Mouse (Mus musculus): ENCODE measurements at regions not wholly inside any gene's neighbourhood (a gene's known extent, or its start where the extent isn't known, plus 50 kb on each side); places are given as distances from the start of the nearest gene placed in this dataset.

DNA sequence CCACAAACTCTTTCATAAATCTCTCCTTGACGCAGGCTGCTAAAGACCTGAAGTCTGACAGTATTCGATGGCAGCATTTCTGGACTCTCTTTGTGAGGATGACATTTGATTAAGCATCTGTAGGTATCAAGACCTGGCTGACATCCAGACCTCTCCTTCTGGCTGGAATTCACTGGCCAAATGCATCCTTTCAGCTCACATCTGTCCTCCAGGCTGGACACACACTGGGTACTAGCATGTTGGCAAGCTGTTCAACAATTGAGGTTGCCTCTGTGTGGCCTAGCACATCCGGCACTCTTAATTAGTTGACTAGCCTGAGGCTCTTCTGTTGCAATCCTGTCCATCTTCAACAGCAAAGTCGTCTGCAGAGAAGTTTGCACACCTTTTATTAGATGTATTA, 197.8 kb upstream of the Sgcd start:
- no peak for DNase-seq
- intact Hi-C loops (cut with DNase I) = no loop called here

DNA sequence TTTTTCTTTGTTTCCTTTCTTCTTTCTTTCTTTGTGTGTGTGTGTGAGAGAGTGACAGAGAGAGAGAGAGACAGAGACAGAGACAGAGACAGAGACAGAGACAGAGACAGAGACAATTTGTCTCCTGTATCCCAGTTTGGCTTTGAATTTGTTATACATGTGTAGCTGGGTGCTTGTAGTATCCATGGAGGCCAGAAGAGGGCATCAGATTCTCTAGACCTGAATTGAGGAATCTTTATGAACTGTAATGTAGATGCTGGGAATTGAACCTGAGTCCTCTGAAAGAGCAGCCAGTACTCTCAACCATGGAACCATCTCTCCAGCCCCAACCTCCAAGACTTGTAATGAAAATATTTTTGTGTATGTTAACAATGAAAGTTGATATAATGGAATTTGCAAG, 190.2 kb upstream of the Sgcd start:
- intact Hi-C loops (cut with DNase I) = loop anchor here (10.0 kb wide), 1 partner anchor 406 kb away; no protein-coding TSS in a partner anchor
- DNase-seq = no peak

DNA sequence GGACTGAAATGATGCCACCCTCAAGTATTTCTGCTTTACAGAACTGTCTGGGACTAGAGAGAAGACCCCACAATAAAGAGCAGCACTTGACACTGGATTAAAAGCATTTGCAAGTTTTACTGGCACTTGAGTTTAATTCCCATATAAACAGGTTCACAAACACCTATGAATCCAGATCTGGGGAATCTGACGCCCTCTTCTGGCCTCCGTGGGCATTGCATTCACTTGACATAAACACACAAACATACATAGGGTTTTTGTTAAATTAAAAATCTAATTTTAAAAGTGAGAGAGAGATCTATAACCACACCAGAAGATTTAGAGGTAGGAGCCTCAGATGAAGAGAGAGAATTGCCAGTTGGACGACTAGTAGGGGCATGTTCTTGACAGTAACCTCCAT, 189.4 kb upstream of the Sgcd start:
- intact Hi-C loops (cut with DNase I) = loop anchor here (10.0 kb wide), 1 partner anchor 407 kb away; no protein-coding TSS in a partner anchor
- DNase-seq = no peak

DNA sequence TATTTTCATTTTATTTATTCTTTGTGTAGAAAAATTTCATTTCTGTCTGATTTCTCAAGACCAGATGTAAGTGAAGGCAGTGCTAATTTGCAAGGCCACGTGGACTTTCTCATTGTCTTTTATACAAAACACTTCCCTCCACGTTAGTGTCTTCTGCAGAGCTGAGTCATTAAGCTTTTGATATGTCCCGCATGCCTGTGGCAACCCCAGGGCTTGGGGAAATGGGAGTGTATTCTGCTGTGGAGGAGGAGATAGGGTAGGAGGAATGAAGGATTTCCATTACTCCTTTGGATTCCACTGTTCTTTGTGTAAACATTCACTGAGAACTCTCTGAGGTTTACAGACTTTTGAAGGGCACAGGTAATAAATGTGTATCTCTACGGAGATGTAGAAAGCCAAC, 187.7 kb upstream of the Sgcd start:
- intact Hi-C loops (cut with DNase I) = loop anchor here (10.0 kb wide), 1 partner anchor 408 kb away; no protein-coding TSS in a partner anchor
- DNase-seq = no peak

DNA sequence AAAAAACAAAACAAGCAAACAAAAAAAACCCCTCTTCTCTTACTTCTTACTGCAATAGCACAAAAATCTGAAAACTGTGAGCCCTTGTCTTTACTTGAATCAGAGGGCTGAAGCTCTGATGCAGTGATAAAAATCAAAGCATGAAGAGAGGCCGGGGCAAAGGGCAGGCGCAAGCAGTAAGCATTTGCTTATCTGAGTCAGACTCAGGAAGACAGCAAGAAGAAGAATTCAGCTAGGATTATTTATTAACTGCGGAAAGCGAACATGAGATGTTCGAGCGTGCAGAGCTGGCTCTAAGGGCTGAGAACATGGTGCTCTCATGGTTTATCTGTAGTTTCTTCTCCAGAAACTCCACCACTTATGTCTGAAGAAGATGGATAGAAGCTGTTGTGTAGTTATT, 163.4 kb upstream of the Sgcd start:
- no peak for DNase-seq
- intact Hi-C loops (cut with DNase I) = no loop called here

DNA sequence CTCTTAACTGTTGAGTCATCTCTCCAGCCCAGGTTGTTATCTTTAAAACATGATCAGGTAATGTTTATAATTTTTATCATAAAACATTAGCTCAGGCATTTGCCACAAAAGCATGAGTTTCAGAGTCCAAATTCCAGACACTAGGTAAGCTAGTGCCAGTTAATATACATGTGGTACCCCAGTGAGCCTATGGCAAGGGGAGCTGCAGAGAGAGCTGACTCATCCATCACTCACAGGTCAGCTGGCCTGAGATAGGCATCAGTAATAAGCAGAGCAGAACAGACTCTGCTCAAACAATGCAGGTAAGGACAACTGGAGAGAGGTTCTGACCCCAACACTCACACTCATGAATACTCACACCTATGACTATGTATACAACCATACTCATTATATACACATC, 144.6 kb upstream of the Sgcd start:
- DNase-seq = no peak
- intact Hi-C loops (cut with DNase I) = no loop called here

DNA sequence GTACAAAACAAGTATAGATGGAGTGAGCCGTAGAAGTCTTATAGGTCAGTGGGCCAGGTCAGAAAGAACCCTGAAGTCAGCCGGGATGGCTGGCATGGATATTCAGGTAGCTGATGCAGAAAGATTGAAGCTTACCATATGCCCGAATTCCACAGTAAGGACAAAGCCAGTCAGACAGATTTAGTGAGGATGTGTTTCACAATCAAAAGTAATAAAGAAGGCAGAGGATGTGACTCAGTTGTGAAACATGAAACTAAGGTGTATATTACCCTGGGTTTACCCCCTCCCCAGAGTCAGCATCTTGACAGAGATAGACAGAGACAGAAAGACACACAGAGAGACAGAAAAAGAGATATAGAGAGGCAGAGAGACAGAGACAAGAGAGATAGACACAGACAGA, 109.3 kb upstream of the Sgcd start:
- intact Hi-C loops (cut with DNase I) = no loop called here
- DNase-seq = no peak

DNA sequence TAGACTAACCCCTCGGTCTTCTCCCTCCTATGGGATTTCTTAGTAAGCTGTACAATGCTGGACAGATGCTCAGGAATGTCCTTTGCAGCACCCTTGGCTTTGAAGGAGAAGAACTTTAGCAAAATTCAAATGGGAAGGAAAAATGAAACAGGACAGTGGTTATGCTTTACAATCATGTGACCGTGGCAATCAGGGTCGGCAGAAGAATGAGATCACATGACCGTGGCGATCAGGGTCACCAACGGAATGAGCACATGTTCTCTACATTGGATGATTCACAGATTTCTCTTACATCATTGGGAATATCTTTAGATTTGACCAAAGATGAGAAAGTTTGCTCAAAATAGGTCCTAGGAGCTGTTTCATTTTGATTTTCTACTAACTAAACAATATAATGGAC, 108.7 kb upstream of the Sgcd start:
- intact Hi-C loops (cut with DNase I) = no loop called here
- no peak for DNase-seq

DNA sequence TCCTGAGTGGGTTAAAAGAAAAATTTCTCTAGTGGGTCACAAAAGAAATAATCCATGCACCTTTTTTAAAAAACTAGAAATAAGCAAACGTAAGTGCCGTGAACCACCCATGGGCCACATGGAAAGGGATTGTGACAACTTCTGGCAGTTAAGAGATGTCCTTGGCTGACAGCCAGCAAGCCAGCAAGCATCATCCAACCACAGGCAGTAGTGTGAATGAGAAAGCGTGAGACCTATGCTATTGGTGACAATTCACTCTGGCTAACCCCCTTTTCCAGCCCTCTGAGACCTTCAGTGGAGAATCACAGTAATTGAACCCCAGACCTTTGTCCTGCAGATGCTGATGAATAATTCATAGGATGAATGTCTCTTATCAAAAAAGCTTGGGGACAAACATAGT, 78.3 kb upstream of the Sgcd start:
- DNase-seq = peak; percentile 3 to 4
- intact Hi-C loops (cut with DNase I) = no loop called here

DNA sequence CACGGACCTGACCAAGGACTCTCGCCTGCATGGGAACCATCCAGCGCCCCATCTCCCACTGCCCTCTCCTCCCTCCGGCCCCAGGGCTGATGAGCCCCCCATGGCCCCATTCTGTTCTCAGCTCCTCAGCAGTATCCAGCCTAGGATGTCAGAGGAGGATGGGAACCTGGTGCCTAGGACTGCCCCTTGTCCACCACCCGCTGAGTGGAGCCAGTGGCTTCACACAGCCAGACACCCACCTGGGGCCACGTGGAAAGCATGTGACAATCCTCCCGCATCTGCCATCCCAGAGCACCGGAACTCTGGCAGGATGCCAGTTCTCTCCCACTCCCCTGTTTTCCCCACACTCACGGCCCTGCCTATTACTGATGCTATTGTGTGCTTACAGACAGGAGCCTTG, 75.0 kb upstream of the Sgcd start:
- intact Hi-C loops (cut with DNase I) = no loop called here
- DNase-seq = no peak

DNA sequence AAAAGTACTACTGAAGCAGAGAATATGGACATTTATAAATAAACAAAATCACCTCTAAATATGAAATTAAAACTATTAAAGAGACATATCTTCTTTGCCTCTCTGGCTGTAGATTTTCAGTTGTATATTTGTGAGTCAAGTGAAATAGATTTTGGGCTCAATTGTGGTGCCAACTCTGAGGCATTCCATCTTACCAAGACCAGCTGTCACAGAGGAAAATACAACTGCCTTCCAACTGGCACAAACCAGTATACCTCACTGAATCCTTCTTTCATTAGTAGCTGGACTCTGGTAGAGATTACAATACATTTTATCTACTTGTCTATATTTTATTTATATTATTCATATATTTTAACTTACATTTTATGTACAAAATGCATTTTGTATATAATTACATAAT, 72.7 kb upstream of the Sgcd start:
- intact Hi-C loops (cut with DNase I) = no loop called here
- no peak for DNase-seq

DNA sequence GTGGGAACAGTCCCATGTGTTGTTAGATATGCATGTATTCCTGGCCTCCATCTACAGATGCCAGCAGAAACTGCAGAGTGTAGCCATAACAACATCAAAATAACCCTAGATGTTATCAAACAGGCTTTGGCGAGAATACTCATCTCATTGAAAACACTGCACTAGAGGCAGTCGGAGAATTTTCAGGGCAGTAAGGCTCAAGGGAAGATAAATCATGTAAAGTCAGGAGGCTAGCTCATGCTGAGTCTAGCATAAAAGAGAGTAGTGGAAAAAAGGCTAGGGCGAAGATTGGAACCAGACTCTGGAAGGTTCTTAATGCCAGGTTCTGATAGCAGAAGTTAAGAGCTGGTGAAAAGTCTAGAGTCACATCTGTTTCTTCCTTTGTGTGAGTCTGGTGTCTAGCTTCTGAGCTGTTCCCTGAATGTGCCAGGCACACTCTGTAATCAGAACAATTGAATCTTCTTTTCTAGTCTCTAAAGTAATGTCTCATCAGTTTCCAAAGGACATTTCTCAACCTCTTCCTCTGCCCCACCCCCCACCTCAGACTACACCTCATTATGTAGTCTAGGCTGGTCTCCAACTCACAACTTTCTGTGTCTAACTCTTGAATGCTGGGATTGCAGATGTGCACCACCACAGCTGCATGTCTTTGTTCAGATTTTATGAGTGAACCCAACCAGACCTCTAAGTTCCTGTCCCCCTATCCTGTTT, 62.5 kb upstream of the Sgcd start:
- no peak for DNase-seq
- intact Hi-C loops (cut with DNase I) = no loop called here

DNA sequence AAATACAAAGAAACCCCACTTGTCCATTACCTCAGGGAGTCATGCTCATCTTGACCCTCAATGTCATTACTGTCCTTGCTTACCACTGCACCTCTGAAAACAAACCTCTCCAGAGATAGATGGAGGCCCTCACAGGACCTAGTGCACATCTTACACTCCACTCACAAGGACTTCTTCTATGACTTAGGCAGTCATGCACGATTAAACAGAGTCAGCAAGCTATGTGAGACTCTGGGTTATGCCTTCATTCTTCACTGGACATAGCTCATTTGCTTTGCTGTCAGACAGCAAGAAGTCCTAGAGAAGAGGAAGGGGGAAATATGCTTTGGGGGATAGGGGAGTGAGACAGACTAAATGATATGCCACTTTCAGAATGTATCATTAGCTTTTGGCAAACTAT, 59.5 kb upstream of the Sgcd start:
- intact Hi-C loops (cut with DNase I) = no loop called here
- DNase-seq = no peak

Measured in heart, postnatal 36 days (tissue).